Mouse (Mus musculus) olfactory bulb, adult 2 months (tissue): Measurements from ENCODE around the gene Cenpa.

Experiments used
- CTCF ChIP-seq: fragments of 200-500 bp; IDR thresholded peaks from 2 replicates; pipeline ENCODE4 v1.5.1; 2012; ENCODE audit warnings: low read depth, mild to moderate bottlenecking, low read length, moderate library complexity; ENCODE audit not compliant: insufficient read depth
- POLR2A ChIP-seq: fragments of 200-500 bp; IDR thresholded peaks from 2 replicates; pipeline ENCODE4 v1.6.1; 2012; ENCODE audit warnings: mild to moderate bottlenecking, low read depth, low read length, moderate library complexity; ENCODE audit not compliant: insufficient read depth

DNA sequence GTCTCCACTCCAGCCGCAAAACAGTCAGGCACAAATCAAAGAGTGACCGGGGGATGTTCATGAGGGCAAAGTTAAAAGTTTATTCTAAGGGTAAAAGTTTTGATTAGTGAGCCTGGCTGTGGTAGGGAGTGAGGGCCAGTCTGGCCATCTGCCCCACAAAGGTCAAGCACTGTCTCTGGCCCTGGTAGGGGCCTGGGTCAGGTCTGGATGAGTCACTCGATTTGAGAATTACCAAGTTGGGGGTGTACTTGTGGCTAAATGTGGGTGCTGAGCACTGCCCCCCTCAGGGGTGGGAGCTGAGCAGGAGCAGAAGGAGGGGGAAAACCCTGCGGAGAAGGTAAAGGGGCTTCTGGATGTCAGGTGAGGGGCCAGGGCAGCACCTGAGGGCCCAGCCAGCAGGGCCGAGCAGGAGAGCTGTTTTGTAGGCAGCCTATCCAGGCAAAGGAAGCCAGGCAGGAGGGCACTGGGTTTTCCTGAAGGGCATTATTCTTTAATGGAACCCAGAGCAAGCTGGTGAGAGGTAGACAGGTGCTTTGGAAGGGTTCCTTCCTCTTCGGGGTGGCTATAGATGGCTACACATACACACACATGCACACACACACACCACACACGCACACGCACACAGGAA is 48.1 kb upstream of the Cenpa start:
- TF ChIP-seq CTCF: no peak
- TF ChIP-seq POLR2A: no peak
